Mouse (Mus musculus): ENCODE data around the gene Tbk1. TPM values are rescaled to one million over a fixed set of nuclear protein-coding genes. Genes with fewer than 3 reads are reported as not detected.
A peak's percentile ranks its signal among the peaks of the same experiment; 100 is the strongest.

Tbk1 gene
- polyA plus RNA-seq (2015; fragmentation: Nextera tagmentation; extraction: Ambion mirVana): 27.3 and 29.6 TPM in 2 replicates

DNA sequence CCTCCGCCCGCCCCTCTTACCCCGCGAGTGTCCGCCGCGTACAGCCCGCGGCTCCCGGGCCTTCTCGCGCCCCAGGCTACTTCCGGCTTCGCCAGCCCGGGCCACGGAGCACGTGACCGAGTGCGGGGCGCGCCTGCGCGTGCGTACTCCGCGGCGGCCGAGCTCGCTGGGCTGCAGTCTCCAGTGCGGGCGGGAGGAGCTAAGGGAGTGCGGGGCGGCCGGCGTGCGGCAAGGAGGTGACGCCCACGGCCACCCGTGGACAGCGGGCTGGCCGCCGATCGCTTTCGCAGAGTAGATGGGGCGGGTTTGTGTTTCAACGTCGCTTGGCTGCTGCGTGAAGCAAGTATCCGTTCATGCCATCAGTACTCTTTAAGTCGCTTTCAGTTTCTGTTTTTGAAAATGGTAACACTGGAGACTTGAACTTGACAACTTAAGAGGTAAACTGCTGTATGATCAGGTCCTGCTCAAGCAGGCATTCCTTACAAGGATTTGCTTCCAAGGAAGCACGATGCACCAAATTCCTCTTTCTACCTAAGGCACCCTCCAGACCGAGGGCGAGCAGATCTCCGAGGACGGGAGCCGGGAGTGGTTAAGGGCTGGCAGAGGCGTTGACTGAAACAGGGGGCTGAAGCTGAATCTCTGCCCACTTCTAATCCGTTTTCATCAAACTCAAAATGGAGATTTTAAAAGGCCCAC, at the start of gene Tbk1:
TSS of gene Tbk1 (minus strand) at position 113 of the 696 bp plus-strand sequence.
- Histone ChIP-seq H3K9ac (ENCODE audit: low read depth, low read length) (peak within 1 kb of the TSS; percentile 95), H3K4me3 (ENCODE audit: low read depth, low read length) (peak within 1 kb of the TSS; percentile 78), H3K4me1 (replicated peaks; ENCODE audit: control insufficient read depth, insufficient read depth, low read length) (no peaks in the 10 kb centered on the region), H3K9me3 (ENCODE audit: control insufficient read depth) (no peaks in the 10 kb centered on the region), H3K27me3 (replicated peaks; ENCODE audit: control insufficient read depth, insufficient read depth, low read length) (no peaks in the 10 kb centered on the region), H3K4me2 (replicated peaks; ENCODE audit: low read depth) (peak within 1 kb of the TSS; percentile 62), H3K36me3 (ENCODE audit: control insufficient read depth, insufficient read depth) (peaks cover 39% of the 10 kb centered on the region), H3K27ac (ENCODE audit: low read depth, low read length) (peak within 1 kb of the TSS; percentile 99)
- no peak for TF ChIP-seq CTCF (IDR thresholded peaks at IDR 0.05; ENCODE audit: low read depth)
- peak; percentile 91 for ATAC-seq
- WGBS: under 1% methylated on average over 58 of the region's 58 CpGs

DNA sequence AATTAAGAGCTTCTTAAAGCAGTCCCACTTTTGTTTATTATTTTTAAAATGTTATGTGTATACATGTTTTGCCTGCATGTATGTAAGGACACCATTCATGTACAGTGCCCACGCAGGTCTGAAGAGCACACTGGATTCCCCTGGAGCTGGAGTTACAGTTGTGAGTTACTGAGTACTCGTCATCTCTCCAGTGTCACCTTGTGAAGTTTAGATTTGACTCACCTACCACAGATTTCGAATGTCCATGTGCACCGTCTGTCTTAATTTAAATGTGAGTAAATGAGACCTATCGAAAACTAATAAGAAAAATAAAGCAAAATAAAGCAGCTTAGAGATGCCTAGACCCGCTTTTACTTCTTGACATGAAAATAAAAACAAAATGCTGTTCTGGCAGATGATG, 49.7 kb upstream of the Tbk1 start:
- ATAC-seq: no peak
- H3K4me3 ChIP-seq (ENCODE audit: low read depth, low read length): no peak overlapping the region

DNA sequence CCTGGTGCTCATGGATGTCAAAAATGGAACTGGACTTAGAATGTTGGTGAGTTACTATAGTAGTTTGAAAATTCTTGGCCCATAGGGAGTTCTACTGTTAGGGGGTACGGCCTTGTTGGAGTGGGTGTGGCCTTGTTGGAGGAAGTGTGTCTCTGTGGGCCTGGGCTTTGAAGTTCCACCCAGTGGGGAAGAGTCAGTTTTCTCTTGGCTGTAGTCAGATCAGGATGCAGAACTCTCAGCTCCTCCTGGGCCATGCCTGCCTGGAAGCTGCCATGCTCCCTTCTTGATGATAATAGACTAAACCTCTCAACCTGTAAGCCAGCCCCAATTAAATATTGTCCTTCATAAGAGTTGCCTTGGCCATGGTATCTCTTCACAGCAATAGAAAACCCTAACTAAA, 47.6 kb upstream of the Tbk1 start:
- 53% methylated on average over 1 of the region's 1 CpGs for WGBS
- no peak for ATAC-seq

More for the DNA sequence above, 49.7 kb upstream of the Tbk1 start:
- Histone ChIP-seq H3K36me3 (ENCODE audit: control insufficient read depth, insufficient read depth) (no peaks in the 10 kb centered on the region), H3K9ac (ENCODE audit: low read depth, low read length) (no peak overlapping the region), H3K27ac (ENCODE audit: low read depth, low read length) (no peak overlapping the region), H3K9me3 (ENCODE audit: control insufficient read depth) (no peaks in the 10 kb centered on the region), H3K27me3 (replicated peaks; ENCODE audit: control insufficient read depth, insufficient read depth, low read length) (no peaks in the 10 kb centered on the region), H3K4me2 (replicated peaks; ENCODE audit: low read depth) (no peak overlapping the region), H3K4me1 (replicated peaks; ENCODE audit: control insufficient read depth, insufficient read depth, low read length) (0 out of 2 replicates have a peak, but pooled peaks cover 2% of the 10 kb centered on the region)
- 90% methylated on average over 6 of the region's 6 CpGs for WGBS
- no peak for TF ChIP-seq CTCF (IDR thresholded peaks at IDR 0.05; ENCODE audit: low read depth)

DNA sequence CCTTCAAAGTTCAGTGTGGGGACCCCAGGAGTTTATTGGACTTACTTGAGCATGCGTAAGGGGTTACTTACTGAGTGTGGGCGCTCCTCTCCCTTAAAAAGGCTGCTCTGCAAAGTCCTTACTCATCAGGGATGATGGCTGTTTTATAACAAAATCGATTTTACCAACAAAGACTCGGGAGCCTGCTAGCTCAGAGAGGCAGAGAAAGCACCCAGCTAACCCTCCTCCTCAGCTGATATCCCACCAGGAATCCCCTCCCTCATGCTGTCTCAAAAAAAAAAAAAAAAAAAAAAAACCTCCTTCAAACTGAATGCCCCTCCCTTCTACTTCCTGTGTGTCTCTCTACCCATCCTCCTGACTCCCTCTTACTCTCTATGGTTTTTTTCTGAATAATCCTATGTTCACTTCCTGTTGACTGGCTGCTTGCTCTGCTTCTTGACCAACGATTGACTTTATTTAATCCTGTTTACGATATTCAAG, 42.0 kb upstream of the Tbk1 start:
- WGBS: 89% methylated on average over 6 of the region's 6 CpGs
- Histone ChIP-seq H3K9me3 (ENCODE audit: control insufficient read depth) (no peaks in the 10 kb centered on the region), H3K27me3 (replicated peaks; ENCODE audit: control insufficient read depth, insufficient read depth, low read length) (no peaks in the 10 kb centered on the region), H3K27ac (ENCODE audit: low read depth, low read length) (no peak overlapping the region), H3K4me2 (replicated peaks; ENCODE audit: low read depth) (no peak overlapping the region), H3K36me3 (ENCODE audit: control insufficient read depth, insufficient read depth) (no peaks in the 10 kb centered on the region), H3K9ac (ENCODE audit: low read depth, low read length) (no peak overlapping the region), H3K4me3 (ENCODE audit: low read depth, low read length) (no peak overlapping the region), H3K4me1 (replicated peaks; ENCODE audit: control insufficient read depth, insufficient read depth, low read length) (peaks cover 5% of the 10 kb centered on the region; the same call in 1 of the 2 replicates)
- no peak for ATAC-seq
- TF ChIP-seq CTCF (IDR thresholded peaks at IDR 0.05; ENCODE audit: low read depth): no peak

More for the DNA sequence above, 47.6 kb upstream of the Tbk1 start:
- no peaks in the 10 kb centered on the region for H3K27me3 ChIP-seq (replicated peaks; ENCODE audit: control insufficient read depth, insufficient read depth, low read length)
- no peaks in the 10 kb centered on the region for H3K4me1 ChIP-seq (replicated peaks; ENCODE audit: control insufficient read depth, insufficient read depth, low read length)
- no peak overlapping the region for H3K4me2 ChIP-seq (replicated peaks; ENCODE audit: low read depth)
- H3K9ac ChIP-seq (ENCODE audit: low read depth, low read length): no peak overlapping the region
- no peaks in the 10 kb centered on the region for H3K36me3 ChIP-seq (ENCODE audit: control insufficient read depth, insufficient read depth)
- H3K4me3 ChIP-seq (ENCODE audit: low read depth, low read length): no peak overlapping the region
- no peak overlapping the region for H3K27ac ChIP-seq (ENCODE audit: low read depth, low read length)
- TF ChIP-seq CTCF (IDR thresholded peaks at IDR 0.05; ENCODE audit: low read depth): no peak
- H3K9me3 ChIP-seq (ENCODE audit: control insufficient read depth): no peaks in the 10 kb centered on the region

DNA sequence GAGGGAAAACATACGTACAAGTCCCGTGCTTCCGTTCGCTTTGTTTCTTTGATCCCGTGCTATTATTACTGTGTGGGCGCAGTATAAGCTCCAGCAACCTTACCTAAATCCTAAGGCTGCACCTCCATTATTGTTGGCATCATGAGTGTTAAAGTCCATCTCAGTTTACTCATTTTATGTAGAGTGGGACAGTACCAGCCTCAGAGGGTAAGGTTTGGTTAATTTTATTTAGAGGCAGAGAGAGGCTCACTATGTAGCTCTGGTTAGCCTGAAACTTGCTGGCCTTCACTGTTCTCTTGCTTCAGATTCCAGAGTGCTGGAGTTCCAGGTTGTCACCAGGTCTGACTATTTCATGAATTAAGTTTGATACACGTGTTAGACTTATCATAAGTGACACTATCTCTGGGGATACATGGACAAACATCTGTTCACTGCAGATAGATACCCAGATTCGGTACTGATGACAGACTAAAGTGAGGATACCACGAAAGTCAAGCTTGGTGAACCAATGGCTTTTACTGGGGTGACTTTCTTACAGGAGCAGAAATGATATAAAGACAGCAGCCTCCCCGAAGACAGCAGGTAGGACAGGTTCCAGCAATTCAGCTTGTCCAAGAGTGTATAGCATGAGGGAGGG, 40.7 kb upstream of the Tbk1 start:
- H3K36me3 ChIP-seq (ENCODE audit: control insufficient read depth, insufficient read depth): peaks cover 3% of the 10 kb centered on the region; the same call in 1 of the 2 replicates
- peaks cover 5% of the 10 kb centered on the region; the same call in 1 of the 2 replicates for H3K4me1 ChIP-seq (replicated peaks; ENCODE audit: control insufficient read depth, insufficient read depth, low read length)
- H3K4me2 ChIP-seq (replicated peaks; ENCODE audit: low read depth): peak overlapping the region; percentile 88
- H3K4me3 ChIP-seq (ENCODE audit: low read depth, low read length): 0 out of 2 replicates have a peak overlapping the region, but pooled peaks have one; percentile 83
- H3K9ac ChIP-seq (ENCODE audit: low read depth, low read length): no peak overlapping the region
- no peak for ATAC-seq
- H3K27me3 ChIP-seq (replicated peaks; ENCODE audit: control insufficient read depth, insufficient read depth, low read length): no peaks in the 10 kb centered on the region
- H3K9me3 ChIP-seq (ENCODE audit: control insufficient read depth): no peaks in the 10 kb centered on the region
- 79% methylated on average over 10 of the region's 10 CpGs for WGBS
- TF ChIP-seq CTCF (IDR thresholded peaks at IDR 0.05; ENCODE audit: low read depth): no peak
- no peak overlapping the region for H3K27ac ChIP-seq (ENCODE audit: low read depth, low read length)

DNA sequence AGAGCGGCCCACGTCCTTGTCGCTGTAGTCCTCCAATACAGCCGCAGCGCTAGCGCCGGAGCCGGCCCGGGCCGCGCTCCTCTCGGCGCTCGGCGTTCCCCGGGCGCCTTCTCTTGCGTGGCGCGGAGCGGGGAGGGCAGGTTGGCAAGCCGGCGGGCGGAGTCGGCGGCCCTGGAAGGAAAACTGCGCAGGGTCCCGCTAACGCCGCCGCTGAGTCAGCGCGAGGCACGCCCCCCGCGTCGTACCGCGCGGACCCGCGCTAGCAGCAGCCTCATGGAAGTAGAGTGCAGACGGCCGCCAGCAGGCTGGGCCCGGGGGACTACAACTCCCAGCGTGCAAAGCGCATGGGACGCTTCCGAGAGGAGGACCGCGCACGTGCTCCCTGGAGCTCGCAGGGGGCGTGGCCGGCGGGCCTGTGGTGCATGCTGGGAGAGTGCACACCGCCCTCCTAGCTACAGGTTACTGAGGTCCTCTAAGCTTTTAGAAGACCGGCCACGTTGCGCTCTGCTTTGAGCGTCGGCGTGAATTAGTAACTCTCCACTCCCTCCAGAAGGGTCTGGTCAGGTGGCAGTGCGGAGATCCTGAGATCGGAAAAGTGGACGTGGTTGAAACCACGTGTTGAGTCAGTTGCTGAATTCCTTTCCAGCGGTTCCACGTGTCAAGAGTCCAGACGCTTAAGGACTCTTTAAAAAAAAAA, 39.7 kb upstream of the Tbk1 start, which contains the start of gene Xpot:
TSS of gene Xpot (minus strand) at position 147 of the 697 bp plus-strand sequence.
- under 1% methylated on average over 70 of the region's 70 CpGs for WGBS

More for the DNA sequence above, 39.7 kb upstream of the Tbk1 start, which contains the start of gene Xpot:
- peaks cover 5% of the 10 kb centered on the region; the same call in 1 of the 2 replicates for H3K4me1 ChIP-seq (replicated peaks; ENCODE audit: control insufficient read depth, insufficient read depth, low read length)
- peak; percentile 99 for ATAC-seq
- peak within 1 kb of the TSS; percentile 82 for H3K9ac ChIP-seq (ENCODE audit: low read depth, low read length)
- H3K27me3 ChIP-seq (replicated peaks; ENCODE audit: control insufficient read depth, insufficient read depth, low read length): no peaks in the 10 kb centered on the region
- peak within 1 kb of the TSS; percentile 83 for H3K4me3 ChIP-seq (ENCODE audit: low read depth, low read length)
- peak within 1 kb of the TSS; percentile 92 for H3K27ac ChIP-seq (ENCODE audit: low read depth, low read length)
- no peaks in the 10 kb centered on the region for H3K9me3 ChIP-seq (ENCODE audit: control insufficient read depth)
- H3K4me2 ChIP-seq (replicated peaks; ENCODE audit: low read depth): peak within 1 kb of the TSS; percentile 88
- TF ChIP-seq CTCF (IDR thresholded peaks at IDR 0.05; ENCODE audit: low read depth): peak; percentile 3; the same call in 1 of the 2 replicates
- peaks cover 13% of the 10 kb centered on the region for H3K36me3 ChIP-seq (ENCODE audit: control insufficient read depth, insufficient read depth)
